Mouse (Mus musculus) thymus, postnatal 14 days (tissue): ENCODE data around the gene Smc2.
A peak's percentile ranks its signal among the peaks of the same experiment; 100 is the strongest.
"Not testable (repeated sequence)": the region's sequence is repeated elsewhere in the genome, so short reads cannot be mapped to it uniquely, and the experiment has no call there.

Experiments
- DNase-seq: peaks from one replicate; pipeline ENCODE4 v3.0.0; 2021

Smc2 gene

DNA sequence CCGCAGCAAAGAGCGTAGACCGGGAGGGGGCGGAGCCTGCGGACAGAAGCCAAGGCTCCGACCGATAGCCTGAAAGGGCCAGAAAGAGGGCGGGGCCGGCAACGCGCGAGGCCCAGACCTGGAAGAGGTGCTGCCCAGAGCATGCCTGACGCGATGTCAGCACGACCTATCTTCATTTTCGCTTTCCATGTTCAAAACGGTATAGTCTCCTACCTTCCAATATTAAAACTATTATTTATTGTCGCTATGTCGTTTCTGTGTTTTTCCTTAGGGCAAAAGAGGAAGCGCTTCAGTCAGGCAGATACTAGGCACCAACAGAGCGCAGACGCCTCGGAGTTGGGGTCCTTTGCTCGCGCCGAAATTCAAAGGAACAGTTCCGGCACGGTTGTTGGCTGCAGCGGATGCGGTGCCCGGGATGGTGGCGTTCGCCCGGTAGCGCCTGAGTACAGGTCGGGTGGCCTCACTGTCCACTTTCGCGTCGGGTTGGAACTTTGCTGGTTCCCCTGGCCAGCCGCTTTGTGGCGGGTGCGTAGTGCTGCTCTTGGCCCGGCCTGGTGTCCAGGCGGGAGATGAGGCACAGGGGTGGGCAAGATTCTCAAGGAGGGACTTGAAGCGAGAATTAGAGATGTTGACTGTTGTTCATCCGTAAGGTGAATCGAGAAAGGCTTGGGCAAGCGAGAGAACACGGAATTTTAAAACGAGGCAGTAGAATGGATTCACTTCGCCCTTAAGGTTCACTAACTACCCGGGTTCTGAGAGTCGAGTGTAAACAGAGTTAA, at the start of gene Smc2:
Gene Smc2 (plus strand): TSS at position 358 of the 779 bp plus-strand sequence.
- DNase-seq = peak; percentile 94

- DNase-seq = no peak
Observed at GRCm38 (mm10) chr4:52411587-52411986, 27.5 kb upstream of the Smc2 start.

DNA sequence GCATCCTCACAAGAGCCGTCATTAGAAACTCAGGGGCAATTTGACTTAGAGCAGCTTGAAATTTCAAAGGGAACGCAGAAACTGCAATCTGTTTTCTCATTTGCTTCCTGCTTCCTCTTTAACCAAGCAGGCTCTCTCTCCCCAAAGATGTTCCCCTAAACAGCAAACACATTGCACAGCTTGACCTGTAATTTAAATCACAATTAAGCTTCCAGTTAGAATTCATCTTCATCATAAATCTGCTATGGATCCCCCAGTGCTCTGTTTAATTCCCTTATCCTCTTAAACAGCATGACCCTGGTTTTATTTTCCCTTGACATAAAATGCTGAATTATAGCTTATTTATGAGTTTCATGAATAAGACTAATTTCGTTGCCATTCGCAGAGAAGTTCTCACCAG, 15.4 kb upstream of the Smc2 start:
- DNase-seq = no peak

GRCm38 (mm10) chr4:52429310-52430198, 9.5 kb upstream of the Smc2 start:
- no peak for DNase-seq

- not testable (repeated sequence) for DNase-seq
Observed at GRCm38 (mm10) chr4:52435551-52435950, 3.5 kb upstream of the Smc2 start.

GRCm38 (mm10) chr4:52438371-52438885, 615 bp upstream of the Smc2 start:
- DNase-seq = no peak

DNA sequence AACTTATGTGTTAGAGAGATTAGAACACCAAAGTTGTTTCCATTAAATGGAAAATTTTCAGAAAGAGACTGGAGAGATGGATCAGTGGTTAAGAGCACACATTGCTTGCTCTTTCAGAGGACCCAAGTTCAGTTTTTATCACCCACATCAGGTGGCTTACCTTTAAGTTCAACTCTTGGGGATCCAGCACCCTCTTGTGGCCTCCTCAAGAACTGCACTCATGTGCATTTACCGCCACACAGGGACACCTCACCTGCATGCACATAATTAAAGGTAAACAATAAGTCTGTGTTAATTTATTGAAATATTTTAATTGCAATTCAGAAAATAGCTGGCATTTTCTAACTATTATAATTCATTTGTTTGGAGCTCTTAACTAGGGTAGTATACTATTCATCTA, 20.7 kb downstream of the Smc2 start:
- peak; percentile 12 for DNase-seq

DNA sequence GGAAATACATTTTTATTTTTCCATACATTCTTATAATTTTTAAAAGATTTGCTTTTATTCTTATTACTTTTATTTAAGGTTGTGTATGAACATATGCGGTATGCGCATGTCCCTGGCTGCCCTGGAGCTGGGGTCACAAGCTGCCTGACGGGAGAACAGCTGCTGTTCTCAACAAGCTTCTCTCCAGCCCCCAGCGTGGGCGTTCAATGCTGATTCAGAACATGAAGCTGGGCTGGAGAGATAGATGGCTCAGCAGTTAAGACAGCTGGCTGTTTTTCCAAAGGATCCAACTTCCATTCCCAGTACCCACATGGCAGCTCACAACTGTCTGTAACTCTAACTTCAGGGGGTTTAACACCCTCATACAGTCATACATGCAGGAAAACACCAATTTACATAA, 22.3 kb downstream of the Smc2 start:
- no peak for DNase-seq

DNA sequence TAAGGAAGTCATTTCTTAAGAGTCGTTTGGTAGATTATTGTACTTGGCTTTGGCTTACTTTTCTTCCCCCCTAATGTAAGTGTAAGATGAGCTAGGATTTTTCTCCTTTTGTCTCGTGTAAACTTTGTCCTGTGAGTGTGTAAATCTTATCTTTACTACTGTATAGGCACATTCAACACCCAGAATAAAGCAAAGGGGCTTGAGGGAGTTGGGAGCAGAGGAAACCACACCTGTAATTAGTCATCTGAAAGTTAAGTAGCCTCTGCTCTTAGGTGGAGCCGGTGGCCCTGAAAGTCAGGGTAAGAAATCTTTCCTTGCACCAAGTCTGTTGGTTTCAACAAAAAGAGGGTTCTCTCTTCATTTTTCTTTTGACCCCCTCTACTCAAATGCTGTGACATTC, 34.4 kb downstream of the Smc2 start:
- DNase-seq = no peak

DNA sequence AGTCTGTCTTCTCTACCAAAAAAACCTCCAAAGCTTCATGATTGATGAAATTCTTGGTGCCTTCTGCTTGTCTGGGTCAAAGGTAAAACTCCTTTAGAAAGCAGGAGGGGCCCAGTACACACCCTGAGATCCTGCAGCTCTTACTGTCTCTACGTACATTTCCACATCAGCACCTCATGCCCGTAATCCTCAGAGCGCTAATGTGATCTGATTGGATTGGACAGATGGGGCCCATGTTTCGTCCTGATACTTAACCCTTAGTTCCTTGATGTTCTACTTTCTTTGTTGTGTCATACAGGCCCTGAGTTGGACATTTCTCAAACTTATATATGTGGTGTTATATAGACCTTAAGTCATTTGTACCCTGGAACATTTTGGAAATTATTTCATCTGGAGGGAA, 48.4 kb downstream of the Smc2 start:
- DNase-seq = no peak

GRCm38 (mm10) chr4:52497144-52497543, 58.1 kb downstream of the Smc2 start, which contains the start of gene Vma21-ps:
Gene Vma21-ps, minus strand, starts transcription at chr4:52497244.
- DNase-seq = not testable (repeated sequence)

DNA sequence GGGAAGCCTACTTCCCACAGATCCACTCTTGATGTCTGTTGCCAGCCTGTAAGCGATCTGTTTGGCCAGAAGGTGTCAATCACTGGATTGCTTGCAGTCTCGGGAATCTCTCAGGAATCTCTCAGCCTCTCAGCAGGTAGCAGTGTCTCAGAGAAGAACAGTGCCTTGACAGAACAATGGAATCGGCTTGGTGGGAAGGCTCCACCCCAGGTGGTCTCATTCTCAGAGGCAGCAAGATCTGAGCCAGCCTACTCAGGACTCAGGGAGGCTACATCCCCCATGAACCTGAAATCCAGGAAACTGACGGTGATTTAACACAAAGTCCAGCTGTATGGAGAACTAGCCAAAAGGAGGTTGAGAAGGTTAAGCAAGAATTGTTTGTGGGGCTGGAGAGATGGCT, 78.5 kb downstream of the Smc2 start:
- DNase-seq = no peak

- DNase-seq = no peak
Observed at GRCm38 (mm10) chr4:52519301-52519700, 80.3 kb downstream of the Smc2 start.

DNA sequence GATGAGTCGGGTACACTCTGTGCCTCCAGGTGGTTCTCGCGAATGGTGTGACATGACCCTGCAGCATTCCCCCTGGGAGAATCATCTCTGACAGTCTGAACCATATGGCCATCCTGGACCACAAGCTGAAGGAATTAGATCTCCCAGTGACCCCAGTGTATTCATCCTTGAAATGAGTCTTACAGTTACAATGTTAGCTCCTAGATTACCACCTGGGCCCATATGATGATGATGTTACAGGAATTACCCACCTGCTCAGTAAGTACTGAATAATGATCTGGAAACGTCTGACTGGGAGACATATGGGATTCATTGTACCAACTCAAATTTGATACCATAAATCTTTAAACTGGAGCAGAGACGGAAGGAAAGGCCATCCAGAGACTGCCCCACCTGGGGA, 87.4 kb downstream of the Smc2 start:
- DNase-seq = no peak

DNA sequence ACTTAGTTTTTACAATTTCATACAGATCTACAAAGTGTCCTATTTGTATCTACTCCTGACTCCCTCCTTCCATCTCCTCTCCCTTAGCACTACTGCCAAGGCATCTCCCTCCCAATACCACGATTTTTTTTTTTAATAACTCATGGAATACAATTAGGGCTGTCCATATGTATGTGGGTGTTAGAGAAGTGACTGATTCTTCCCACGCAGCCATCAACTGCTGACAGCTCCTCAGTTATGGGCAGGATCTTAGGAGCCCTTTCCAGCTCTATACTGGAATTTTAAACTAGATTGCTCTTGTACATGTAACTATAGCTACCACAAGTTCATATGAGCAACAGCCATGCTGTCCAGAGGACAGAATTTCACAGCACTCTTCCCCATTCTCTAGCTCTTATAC, 91.6 kb downstream of the Smc2 start:
- no peak for DNase-seq
